Mouse (Mus musculus) colon, adult 2 months (tissue): Measurements from ENCODE around the gene Kcnq4. TPM values are rescaled to one million over a fixed set of nuclear protein-coding genes. Genes with fewer than 3 reads are reported as not detected.

Experiments used
- polyA plus RNA-seq: library from polyadenylated mRNA; depleted of rRNA; stranded (reverse); fragments of >200 nt; gene quantifications from 2 replicates; pipeline ENCODE4 v1.2.3, GENCODE M21; 2012; rRNA removed

Kcnq4 gene
- 8.5 and 9.1 TPM in 2 replicates for polyA plus RNA-seq

DNA sequence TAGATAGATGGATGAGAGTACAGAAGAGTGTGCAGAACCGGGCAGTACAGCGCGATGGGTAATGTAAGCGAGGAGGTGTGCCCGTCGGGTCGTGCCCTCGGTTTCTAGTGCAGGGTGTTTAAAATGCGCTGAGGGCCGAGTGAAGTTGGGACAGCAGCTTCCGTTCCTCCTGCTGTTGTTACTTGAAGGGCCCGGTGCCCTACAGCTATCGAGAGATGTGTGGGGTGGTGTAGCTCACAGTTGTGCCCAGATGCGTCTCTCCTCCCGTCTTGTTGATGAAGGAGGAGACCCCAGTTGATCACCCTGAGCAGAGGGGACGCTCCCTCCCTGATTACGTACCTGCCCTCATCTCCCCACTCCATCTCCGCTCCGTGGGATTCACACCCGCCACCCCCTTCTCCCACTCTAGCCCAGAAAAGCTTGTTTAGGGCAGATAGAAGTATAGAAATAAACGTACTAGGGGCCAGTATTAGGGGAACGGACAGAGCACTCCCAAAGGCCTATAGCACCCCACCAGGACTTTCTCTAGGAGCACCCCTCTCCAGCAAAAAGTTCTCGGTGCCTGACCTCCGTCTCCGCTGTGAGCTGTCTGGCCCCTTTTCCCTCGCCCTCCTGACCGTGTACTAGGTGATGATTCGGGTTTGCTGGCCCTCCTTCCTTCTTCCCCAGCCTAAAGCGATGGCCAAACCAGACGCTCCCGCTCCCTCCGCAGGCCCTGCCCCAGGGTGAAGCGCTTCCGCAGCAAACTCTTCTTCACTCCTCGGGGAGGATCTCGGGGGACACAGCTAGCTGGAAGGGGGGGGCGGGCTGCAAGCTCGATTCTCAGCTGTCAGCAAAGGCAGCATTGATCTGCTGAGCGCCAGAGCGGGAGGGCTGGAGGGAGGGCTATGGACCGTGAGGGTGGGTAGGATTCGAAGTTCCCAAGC lies at the start of gene Kcnq4:
Kcnq4 (minus strand) TSS at position 672 of the 926 bp plus-strand sequence.

GRCm38 (mm10) chr4:120666358-120667024 lies 81.9 kb downstream of the Kcnq4 start, which contains the start of gene Cited4:
Gene Cited4 (plus strand): TSS chr4:120666572.

Other genes with a start within 250 kb of the Kcnq4 start
- 0.08 and 0.20 TPM in 2 replicates for gene Slfnl1, start 216.4 kb downstream of the Kcnq4 start, polyA plus RNA-seq
- gene Ctps, start 178.3 kb downstream of the Kcnq4 start, polyA plus RNA-seq: 4.1 and 5.0 TPM in 2 replicates
- not detected in 2 replicates for gene Gm8439, start 159.9 kb downstream of the Kcnq4 start, polyA plus RNA-seq
- gene Cited4, start 82.0 kb downstream of the Kcnq4 start, polyA plus RNA-seq: 29.5 and 37.0 TPM in 2 replicates
- 159 and 170 TPM in 2 replicates for gene Nfyc, start 83.0 kb upstream of the Kcnq4 start, polyA plus RNA-seq
- gene Rims3, start 106.2 kb upstream of the Kcnq4 start, polyA plus RNA-seq: 1.00 and 1.0 TPM in 2 replicates
- 4.1 and 4.5 TPM in 2 replicates for gene Exo5, start 176.4 kb upstream of the Kcnq4 start, polyA plus RNA-seq
- 1.9 and 2.9 TPM in 2 replicates for gene Zfp69, start 203.1 kb upstream of the Kcnq4 start, polyA plus RNA-seq